Mouse (Mus musculus) kidney, embryonic 14.5 days (tissue): ENCODE measurements around the gene Aoc1. TPM values are rescaled to one million over a fixed set of nuclear protein-coding genes. Genes with fewer than 3 reads are reported as not detected.

Experiments used
- ATAC-seq: fragments of 200-750 bp; cut with Nextera tagmentation; 2 replicates; pipeline ENCODE4 v1.8.0; 2017; ENCODE audit warnings: moderate number of reproducible peaks, mild to moderate bottlenecking, moderate TSS enrichment, moderate library complexity; ENCODE audit not compliant: low FRiP score, low TSS enrichment
- H3K27ac ChIP-seq: fragments of 300-500 bp; sonication (generic); 2 replicates; pipeline ENCODE4 v1.5.1; 2014; ENCODE audit warnings: low read depth, mild to moderate bottlenecking, low read length, moderate library complexity, mixed read lengths
- H3K27me3 ChIP-seq: fragments of 300-500 bp; sonication (generic); 2 replicates; pipeline ENCODE4 v1.6.1; 2014; ENCODE audit warnings: mild to moderate bottlenecking, low read length; ENCODE audit not compliant: control insufficient read depth, insufficient read depth
- H3K36me3 ChIP-seq: fragments of 300-500 bp; sonication (generic); 2 replicates; pipeline ENCODE4 v1.6.1; 2014; ENCODE audit warnings: low read length, mixed read lengths; ENCODE audit not compliant: control insufficient read depth, insufficient read depth
- H3K4me1 ChIP-seq: fragments of 300-500 bp; sonication (generic); 2 replicates; pipeline ENCODE4 v1.6.1; 2014; ENCODE audit warnings: low read length, mixed read lengths; ENCODE audit not compliant: control insufficient read depth, insufficient read depth
- H3K4me2 ChIP-seq: fragments of 300-500 bp; sonication (generic); replicated peaks from 2 replicates; pipeline ENCODE4 v1.6.1; 2014; ENCODE audit warnings: low read depth, mild to moderate bottlenecking, low read length
- H3K4me3 ChIP-seq: fragments of 300-500 bp; sonication (generic); 2 replicates; pipeline ENCODE4 v1.5.1; 2014; ENCODE audit warnings: mild to moderate bottlenecking, low read length
- H3K9ac ChIP-seq: fragments of 300-500 bp; sonication (generic); 2 replicates; pipeline ENCODE4 v1.6.1; 2014; ENCODE audit warnings: low read depth, mild to moderate bottlenecking, low read length, moderate library complexity
- H3K9me3 ChIP-seq: fragments of 300-500 bp; sonication (generic); 2 replicates; pipeline ENCODE4 v1.6.1; 2016; ENCODE audit warnings: low read length; ENCODE audit not compliant: control insufficient read depth
- WGBS: fragments of 180-500 bp; shearing (Covaris S2); extraction: QIAGEN DNeasy Blood & Tissue Kit; methylation state at CpG from one replicate; pipeline ENCODE4 v1.1.7; 2014; 5-methylcytosine and 5-hydroxymethylcytosine counted together
- polyA plus RNA-seq: library from polyadenylated mRNA; unstranded; fragments of >200 nt; fragmentation: Nextera tagmentation; extraction: Ambion mirVana; gene quantifications from 2 replicates; pipeline ENCODE4 v1.2.1, GENCODE M21; 2014

Gene Aoc1
- polyA plus RNA-seq, 1 experiment from 2014 or later: 1.4 TPM

GRCm38 (mm10) chr6:48836146-48836545 is 36.5 kb upstream of the Aoc1 start:
- peaks cover 52% of the 10 kb centered on the region for H3K36me3 ChIP-seq
- no peak overlapping the region for H3K4me3 ChIP-seq
- ATAC-seq: no peak
- 93% methylated on average over 5 of the region's 5 CpGs for WGBS
- no peak overlapping the region for H3K27ac ChIP-seq
- no peak overlapping the region for H3K9ac ChIP-seq
- peaks cover 16% of the 10 kb centered on the region for H3K4me1 ChIP-seq
- no peaks in the 10 kb centered on the region; the same call in 1 of the 2 replicates for H3K9me3 ChIP-seq
- no peaks in the 10 kb centered on the region for H3K27me3 ChIP-seq
- H3K4me2 ChIP-seq: no peak overlapping the region

GRCm38 (mm10) chr6:48837516-48837915 is 35.2 kb upstream of the Aoc1 start:
- H3K36me3 ChIP-seq: peaks cover 52% of the 10 kb centered on the region
- no peaks in the 10 kb centered on the region for H3K9me3 ChIP-seq
- no peak overlapping the region for H3K4me2 ChIP-seq
- ATAC-seq: no peak
- H3K27ac ChIP-seq: no peak overlapping the region
- H3K4me1 ChIP-seq: peaks cover 25% of the 10 kb centered on the region
- no peak overlapping the region for H3K4me3 ChIP-seq
- 85% methylated on average over 7 of the region's 7 CpGs for WGBS
- H3K27me3 ChIP-seq: no peaks in the 10 kb centered on the region
- no peak overlapping the region for H3K9ac ChIP-seq

GRCm38 (mm10) chr6:48838321-48839080 is 34.2 kb upstream of the Aoc1 start:
- no peak for ATAC-seq
- H3K27ac ChIP-seq: no peak overlapping the region
- H3K4me2 ChIP-seq: peak overlapping the region; percentile 75; the same call in 1 of the 2 replicates
- H3K4me3 ChIP-seq: no peak overlapping the region
- no peaks in the 10 kb centered on the region for H3K9me3 ChIP-seq
- H3K27me3 ChIP-seq: no peaks in the 10 kb centered on the region
- WGBS: 82% methylated on average over 6 of the region's 6 CpGs
- peaks cover 25% of the 10 kb centered on the region for H3K4me1 ChIP-seq
- no peak overlapping the region for H3K9ac ChIP-seq
- H3K36me3 ChIP-seq: peaks cover 51% of the 10 kb centered on the region

GRCm38 (mm10) chr6:48840371-48840969 is 32.2 kb upstream of the Aoc1 start, which contains the start of gene Tmem176a:
Gene Tmem176a, plus strand, starts transcription at chr6:48840919.
- Histone ChIP-seq H3K36me3 (peaks cover 49% of the 10 kb centered on the region), H3K27me3 (no peaks in the 10 kb centered on the region), H3K4me2 (peak within 1 kb of the TSS; percentile 75), H3K9me3 (no peaks in the 10 kb centered on the region), H3K27ac (peak within 1 kb of the TSS; percentile 91), H3K4me3 (peak within 1 kb of the TSS; percentile 41), H3K9ac (peak within 1 kb of the TSS; percentile 47), H3K4me1 (peaks cover 25% of the 10 kb centered on the region)
- 9% methylated on average over 7 of the region's 7 CpGs for WGBS
- peak; percentile 54 for ATAC-seq

GRCm38 (mm10) chr6:48840973-48841625 is 31.6 kb upstream of the Aoc1 start, which contains the start of gene Tmem176b:
Gene Tmem176b, minus strand, starts transcription at chr6:48841496.
- Histone ChIP-seq H3K4me1 (peaks cover 25% of the 10 kb centered on the region), H3K9ac (peak within 1 kb of the TSS; percentile 47), H3K36me3 (peaks cover 44% of the 10 kb centered on the region), H3K4me2 (peak within 1 kb of the TSS; percentile 75), H3K9me3 (no peaks in the 10 kb centered on the region), H3K4me3 (peak within 1 kb of the TSS; percentile 41), H3K27ac (peak within 1 kb of the TSS; percentile 91), H3K27me3 (no peaks in the 10 kb centered on the region)
- 5% methylated on average over 6 of the region's 6 CpGs for whole genome bisulfite sequencing
- ATAC-seq: peak; percentile 94

- H3K4me1 ChIP-seq: peaks cover 25% of the 10 kb centered on the region
- H3K9ac ChIP-seq: peak overlapping the region; percentile 47
- peak overlapping the region; percentile 75 for H3K4me2 ChIP-seq
- no peaks in the 10 kb centered on the region for H3K27me3 ChIP-seq
- no peaks in the 10 kb centered on the region for H3K9me3 ChIP-seq
- H3K4me3 ChIP-seq: peak overlapping the region; percentile 41
- 63% methylated on average over 11 of the region's 11 CpGs for WGBS
- peak overlapping the region; percentile 91; the same call in 1 of the 2 replicates for H3K27ac ChIP-seq
- ATAC-seq: no peak
- peaks cover 33% of the 10 kb centered on the region for H3K36me3 ChIP-seq
Measured at GRCm38 (mm10) chr6:48842111-48842842, 30.4 kb upstream of the Aoc1 start.

- H3K4me3 ChIP-seq: no peak overlapping the region
- no peak for ATAC-seq
- peaks cover 22% of the 10 kb centered on the region for H3K36me3 ChIP-seq
- H3K4me1 ChIP-seq: peaks cover 11% of the 10 kb centered on the region
- H3K9ac ChIP-seq: no peak overlapping the region
- 62% methylated on average over 4 of the region's 4 CpGs for WGBS
- H3K27ac ChIP-seq: no peak overlapping the region
- H3K4me2 ChIP-seq: no peak overlapping the region
- H3K9me3 ChIP-seq: no peaks in the 10 kb centered on the region
- H3K27me3 ChIP-seq: no peaks in the 10 kb centered on the region
Measured at GRCm38 (mm10) chr6:48845086-48845485, 27.6 kb upstream of the Aoc1 start.

GRCm38 (mm10) chr6:48851820-48852491 is 20.7 kb upstream of the Aoc1 start:
- H3K27me3 ChIP-seq: no peaks in the 10 kb centered on the region
- peak overlapping the region; percentile 95 for H3K27ac ChIP-seq
- H3K36me3 ChIP-seq: no peaks in the 10 kb centered on the region
- under 1% methylated on average over 29 of the region's 29 CpGs for WGBS
- no peaks in the 10 kb centered on the region for H3K4me1 ChIP-seq
- peak; percentile 87 for ATAC-seq
- peak overlapping the region; percentile 35 for H3K4me3 ChIP-seq
- no peaks in the 10 kb centered on the region for H3K9me3 ChIP-seq
- H3K9ac ChIP-seq: peak overlapping the region; percentile 58
- peak overlapping the region; percentile 51 for H3K4me2 ChIP-seq
